Mouse (Mus musculus) adrenal gland, adult 8-10 months (tissue): Measurements from ENCODE around the gene Ugt1a6b. TPM values are rescaled to one million over a fixed set of nuclear protein-coding genes. Genes with fewer than 3 reads are reported as not detected.
"Not testable (repeated sequence)": the region's sequence is repeated elsewhere in the genome, so short reads cannot be mapped to it uniquely, and the experiment has no call there.

Experiments used
- DNase-seq: peaks from one replicate; pipeline ENCODE4 v3.0.0; 2022
- total RNA-seq, 4 experiments: library from RNA; stranded (reverse); gene quantifications; 2 replicates each; pipeline ENCODE4 v1.2.4; 2022

Gene Ugt1a6b
- 10 to 100 TPM in 1 of 4 experiments, 1 to 10 TPM in 3; 2.8 to 10.2 (median 5.2) TPM for total RNA-seq

DNA sequence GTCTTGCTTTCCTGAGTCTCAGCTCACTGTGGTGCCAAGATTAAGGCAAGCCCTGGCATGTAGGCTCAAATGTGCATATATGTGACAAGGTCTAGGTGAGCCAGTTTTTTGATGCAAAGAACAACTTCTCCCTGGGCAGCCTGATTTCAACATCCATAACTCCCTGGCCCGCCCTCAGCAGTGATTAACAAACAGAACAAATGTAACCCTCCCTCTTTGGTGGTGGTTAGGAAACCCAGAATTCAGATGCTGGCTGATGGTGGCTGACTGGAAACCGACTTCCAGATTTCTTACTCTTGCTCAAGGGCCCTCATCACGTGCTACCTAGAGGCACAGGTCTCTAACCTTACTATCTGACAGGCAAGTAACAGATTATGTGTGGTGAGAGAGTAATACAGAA, at the start of gene Ugt1a6b:
TSS of gene Ugt1a6b (plus strand) at position 234 of the 400 bp plus-strand sequence.
- DNase-seq, result not testable (repeated sequence)

DNA sequence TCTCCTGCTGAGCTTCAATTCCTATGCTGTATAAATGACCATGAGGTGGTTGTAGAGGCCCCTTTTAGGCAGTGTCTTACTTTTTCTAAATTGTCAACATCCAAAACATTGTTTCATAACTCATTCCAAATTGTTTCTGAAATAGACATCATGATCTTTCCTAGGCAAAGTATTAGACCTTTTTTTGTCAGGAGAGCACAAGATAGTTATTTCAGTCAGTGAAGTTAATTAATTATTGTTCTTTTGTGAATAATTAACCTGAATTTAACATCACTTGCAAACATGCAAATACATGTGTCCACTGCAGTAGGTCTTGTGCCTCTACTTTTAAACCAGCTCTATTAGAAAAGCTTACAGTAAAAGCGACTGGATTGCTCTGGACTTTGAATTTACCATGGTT, 48.0 kb upstream of the Ugt1a6b start, which contains the start of gene Ugt1a10:
TSS of gene Ugt1a10 (plus strand) at position 301 of the 400 bp plus-strand sequence.
- no peak for DNase-seq

DNA sequence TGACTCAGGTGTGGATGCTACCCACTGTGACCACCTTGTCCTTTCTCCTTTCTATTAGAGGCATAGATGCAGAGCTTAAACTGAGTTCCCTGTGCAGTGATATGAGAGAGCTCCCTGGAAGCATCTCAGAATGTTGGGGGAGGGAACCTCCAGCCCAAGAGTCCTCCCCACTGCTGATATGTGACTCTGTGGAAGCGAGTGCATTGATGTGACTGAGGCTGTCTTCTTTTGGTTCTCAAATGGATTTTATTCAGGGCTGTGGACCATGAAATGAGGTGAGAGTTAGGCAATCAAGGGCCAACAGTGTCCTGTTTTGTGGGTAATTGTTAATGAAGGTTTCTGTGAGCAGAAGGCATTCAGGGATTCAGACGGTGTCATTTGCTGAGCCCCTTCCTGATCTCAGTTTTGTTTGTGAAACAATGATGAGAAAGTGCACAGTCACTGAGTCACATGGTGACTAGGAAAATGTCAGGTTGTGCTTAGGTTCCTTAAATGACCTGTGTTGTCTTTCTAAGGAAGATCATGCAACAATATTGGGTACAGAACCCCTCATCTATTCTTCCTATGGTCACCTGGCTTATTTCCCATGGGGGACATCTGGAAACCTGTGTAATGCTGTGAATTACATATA, 36.5 kb upstream of the Ugt1a6b start:
- not testable (repeated sequence) for DNase-seq

DNA sequence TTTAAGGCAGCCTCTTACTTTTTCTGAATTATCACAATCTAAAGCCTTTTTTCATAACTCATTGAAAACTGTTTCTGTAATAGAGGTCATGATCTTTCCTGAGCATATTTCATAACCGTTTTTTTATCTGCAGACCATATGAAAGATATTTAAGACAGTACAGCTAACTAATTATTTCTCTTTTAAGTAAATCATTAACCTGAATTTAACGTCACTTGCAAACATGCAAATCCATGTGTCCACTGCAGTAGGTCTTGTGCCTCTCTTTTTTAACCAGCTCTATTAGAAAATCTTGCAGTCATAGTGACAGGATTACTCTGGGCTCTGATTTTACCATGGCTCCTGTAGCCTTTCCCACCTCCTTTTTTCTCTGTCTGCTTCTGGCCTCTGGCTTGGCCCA, 32.6 kb upstream of the Ugt1a6b start, which contains the start of gene Ugt1a9:
TSS of gene Ugt1a9 (plus strand) at position 306 of the 400 bp plus-strand sequence.
- no peak for DNase-seq

DNA sequence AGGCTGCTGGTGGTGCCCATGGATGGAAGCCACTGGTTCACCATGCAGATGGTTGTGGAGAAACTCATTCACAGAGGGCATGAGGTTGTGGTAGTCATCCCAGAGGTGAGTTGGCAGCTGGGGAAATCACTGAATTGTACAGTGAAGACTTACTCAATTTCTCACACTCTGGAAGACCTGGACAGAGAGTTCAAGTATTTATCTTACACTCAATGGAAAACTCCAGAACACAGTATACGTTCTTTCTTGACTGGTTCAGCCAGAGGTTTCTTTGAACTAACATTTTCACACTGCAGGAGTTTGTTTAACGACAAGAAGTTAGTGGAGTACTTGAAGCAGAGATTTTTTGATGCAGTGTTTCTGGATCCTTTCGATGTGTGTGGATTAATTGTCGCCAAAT, 32.1 kb upstream of the Ugt1a6b start:
- no peak for DNase-seq

DNA sequence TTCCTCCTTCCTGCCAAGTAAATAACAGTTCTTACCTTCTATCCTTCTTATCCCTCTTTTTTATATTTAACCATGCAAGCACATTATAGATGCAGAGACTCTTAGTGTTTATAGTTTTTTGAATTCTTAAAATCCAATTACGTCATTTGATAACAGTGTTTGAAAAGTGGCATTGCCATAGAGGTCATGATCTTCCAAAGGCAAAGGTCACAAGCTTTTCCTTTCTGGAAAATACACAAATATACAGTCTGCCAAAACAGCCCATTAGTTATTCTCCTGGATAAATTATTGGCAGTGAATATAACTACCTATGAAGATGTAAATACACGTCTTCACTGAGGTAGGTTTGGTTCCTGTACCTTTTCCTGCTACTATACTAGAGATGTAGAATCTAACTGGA, 28.6 kb upstream of the Ugt1a6b start:
- no peak for DNase-seq

DNA sequence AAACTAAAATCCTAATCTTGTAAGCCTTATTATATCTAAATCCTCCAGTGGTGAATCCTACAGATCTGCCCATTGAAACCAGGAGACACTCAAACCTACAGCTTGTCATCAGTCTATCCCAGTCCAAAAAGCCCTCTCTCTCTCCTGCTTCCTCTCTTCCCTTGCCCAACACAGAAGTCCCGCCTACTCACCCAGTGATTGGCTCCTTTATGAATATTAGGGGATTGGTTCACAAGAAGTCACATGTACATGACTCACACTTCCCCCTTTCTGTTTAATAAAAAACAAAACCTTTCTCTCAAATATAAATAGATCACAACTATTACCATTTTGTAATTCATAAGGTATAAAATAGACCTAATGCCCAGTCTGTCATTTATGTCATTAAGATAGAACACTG, 25.9 kb upstream of the Ugt1a6b start:
- DNase-seq, result no peak

DNA sequence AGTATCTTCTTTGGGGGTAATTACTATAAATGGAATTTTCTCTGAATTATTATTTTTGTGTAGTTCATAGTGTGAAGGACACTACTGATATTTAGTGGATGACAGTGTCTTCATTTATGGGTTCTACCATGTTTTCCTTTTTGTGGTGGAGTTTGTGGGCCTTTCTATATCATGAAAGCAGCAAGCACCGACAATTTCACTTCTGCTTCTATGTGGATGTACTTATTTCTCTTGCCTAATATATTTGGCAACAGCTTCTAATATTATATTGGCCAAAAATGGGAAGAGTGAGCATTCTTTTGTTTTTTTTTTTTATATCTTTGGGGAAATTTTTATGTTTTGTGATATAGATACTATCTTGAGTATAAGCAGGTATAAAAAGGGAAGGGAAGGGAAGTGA, 21.4 kb upstream of the Ugt1a6b start:
- DNase-seq, result no peak

DNA sequence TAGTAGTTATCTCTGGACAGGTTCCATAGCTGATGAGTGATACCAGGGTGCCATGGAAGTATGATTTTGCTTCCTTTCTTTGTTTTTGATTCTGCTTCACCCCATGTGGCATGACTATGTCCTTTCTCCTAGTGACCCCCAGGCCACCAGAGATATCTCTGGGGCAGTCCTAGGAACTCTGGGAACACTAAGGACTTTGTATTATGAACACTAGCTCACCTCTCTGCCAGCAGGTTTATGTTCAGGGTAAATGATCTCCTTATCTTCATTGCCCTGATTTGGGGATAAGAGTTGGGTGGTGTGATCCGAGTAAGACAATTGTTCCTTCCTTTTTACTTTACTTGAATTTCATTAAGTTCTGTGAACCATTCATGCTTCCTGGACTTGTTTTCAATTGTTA, 16.9 kb upstream of the Ugt1a6b start:
- no peak for DNase-seq

DNA sequence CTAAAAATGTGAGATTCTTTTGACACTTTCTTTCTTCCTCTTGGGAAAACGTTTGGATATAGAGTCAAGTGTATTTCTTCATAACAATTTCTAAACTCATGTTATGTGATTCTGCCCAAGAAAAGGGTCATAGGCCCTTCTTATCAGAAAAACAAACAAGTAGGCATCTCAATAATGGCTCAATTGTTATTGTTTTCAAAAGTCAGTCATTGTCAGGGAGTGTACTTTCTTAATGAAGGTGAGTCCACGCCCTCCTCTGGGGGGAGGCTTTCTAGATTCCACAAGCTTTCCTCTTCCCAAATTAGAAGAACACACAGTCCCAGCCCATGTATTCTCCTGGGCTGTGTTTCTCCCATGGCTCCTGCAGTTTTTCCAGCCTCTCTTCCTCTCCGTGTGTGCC, 15.5 kb upstream of the Ugt1a6b start, which contains the start of gene Ugt1a8:
TSS of gene Ugt1a8 (plus strand) at position 301 of the 400 bp plus-strand sequence.
- no peak for DNase-seq

DNA sequence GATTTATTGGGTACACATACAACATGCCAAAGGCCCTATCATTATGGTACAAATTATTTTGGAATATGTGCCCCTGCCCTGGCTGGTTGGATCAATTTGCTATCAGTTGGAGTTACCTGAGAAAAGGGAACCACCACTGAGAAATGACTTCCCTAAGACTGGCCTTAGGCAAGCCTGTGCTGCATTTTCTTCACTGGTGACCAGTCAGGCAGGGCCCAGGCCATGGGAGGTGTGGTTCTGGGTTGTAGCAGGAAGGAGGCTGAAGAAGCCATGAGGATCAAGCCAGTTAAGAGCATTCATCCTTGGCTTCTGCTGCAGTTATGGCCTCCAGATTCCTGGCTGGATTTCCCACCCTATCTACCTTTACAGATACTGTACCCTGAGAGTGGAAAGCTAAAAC, 10.7 kb upstream of the Ugt1a6b start:
- no peak for DNase-seq

DNA sequence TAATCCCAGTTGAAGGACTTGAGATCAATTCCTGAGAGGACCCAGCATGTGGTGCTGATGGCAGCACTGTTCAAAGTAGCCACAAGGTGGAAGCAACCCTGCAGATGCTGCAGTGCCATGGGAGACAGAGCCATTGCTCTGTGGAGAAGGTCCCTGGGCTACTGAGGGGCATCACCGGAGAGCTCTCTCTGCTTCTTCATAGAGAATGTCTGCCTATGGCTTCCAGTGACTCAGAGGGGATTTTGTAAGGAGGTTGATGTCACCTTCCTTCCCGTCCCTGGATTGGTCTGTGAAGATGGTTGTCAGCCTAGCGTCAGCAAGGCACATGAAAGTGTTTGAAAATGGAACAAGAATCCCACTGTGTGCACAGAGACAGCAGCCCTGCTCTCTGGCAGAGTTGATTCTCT, 8.8 kb upstream of the Ugt1a6b start:
- not testable (repeated sequence) for DNase-seq

DNA sequence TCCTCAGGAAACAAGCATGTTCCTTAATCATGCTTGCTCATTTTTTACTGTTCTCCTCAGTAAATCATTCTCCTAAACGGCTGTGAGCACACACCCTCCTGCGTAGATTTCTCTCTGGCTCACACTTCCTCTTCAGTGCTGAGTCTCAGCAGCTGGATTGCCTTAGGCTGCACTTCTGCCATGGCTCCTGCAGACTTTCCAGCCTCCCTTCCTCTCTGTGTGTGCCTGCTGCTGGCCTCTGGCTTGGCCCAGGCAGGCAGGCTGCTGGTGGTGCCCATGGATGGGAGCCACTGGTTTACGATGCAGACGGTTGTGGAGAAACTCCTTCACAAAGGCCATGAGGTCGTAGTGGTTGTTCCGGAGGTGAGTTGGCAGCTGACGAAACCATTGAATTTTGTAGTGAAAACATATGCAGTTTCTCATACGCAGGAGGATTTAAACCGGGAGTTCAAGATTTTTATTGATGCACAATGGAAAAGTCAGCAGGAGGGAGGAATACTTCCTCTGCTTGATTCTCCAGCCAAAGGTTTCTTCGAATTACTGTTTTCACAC, 8.0 kb upstream of the Ugt1a6b start, which contains the start of gene Ugt1a7c:
TSS of gene Ugt1a7c (plus strand) at position 122 of the 552 bp plus-strand sequence.
- DNase-seq, result no peak

DNA sequence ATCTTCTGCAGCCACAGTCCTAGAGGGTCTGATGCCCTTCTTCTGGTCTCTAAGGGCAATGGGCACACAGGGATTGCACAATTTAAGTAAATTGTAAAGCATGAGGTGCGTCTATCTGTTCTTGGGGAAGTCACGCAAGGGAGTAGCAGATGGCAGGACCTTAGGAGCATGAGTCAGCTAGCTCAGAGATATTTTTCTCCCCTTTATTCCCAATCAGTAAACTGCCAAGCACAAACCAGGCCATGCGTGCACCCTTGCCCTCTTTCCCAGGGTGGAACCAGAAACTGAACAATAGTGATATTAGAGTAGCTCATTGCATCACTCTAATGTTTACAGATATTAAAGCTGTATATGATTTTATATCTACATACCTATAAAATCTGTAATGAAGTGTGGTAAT, 4.5 kb upstream of the Ugt1a6b start:
- DNase-seq, result not testable (repeated sequence)

DNA sequence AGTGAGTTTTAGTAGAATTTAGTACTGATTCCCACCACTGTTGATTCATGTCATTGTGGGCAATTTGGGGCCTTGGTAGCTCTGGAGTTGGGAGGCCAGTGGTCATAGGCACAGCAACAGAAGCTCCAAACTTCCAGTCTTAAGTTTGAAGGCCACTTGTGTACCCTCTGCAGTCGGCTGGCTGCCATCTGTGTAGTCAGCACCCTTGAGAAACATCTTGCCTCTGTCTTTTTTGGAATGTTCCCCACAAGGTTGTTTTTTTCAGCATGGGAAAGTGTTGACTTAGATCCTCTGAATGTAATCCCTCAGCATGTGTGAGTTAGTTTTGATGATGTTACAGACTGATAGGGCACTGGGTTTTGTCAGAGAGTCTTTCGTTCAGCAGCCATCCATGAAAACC, 3.4 kb upstream of the Ugt1a6b start:
- not testable (repeated sequence) for DNase-seq

DNA sequence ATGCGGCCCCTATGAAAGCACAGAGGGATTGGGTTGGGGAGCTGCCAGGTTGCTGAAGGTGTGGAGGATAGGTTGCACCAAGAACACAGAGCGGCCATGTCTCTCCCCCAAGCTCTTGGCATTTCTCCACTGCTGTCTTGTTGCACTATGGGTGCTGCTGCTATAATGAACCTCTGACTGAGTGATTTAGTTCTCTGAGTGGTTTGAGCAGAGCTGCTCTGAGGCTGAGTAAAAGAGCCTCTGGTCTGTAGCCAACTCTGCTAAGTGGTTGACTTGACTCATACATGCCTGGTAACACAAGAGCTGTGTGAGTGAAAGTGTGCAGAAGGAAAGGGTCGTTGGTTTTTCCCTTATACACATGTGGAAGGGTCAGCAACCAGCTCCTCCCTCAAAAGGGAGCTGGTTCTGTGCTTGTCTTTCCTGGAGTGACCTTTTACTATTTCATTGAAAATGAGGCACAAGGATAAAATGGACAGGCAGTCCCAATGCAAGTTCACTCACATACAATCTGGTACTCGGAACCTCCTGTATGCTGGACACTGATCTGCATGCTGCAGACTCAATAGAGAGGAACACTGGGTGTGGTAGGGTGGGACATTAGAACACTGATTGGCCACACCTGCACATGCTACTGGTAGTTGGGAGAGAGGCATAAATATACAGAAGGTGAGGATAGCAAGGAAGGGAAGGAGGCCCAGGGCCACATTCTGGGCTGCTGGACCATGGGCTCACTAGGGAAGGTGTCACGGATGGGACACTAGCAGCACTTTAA, 831 bp downstream of the Ugt1a6b start:
- DNase-seq, result not testable (repeated sequence)

DNA sequence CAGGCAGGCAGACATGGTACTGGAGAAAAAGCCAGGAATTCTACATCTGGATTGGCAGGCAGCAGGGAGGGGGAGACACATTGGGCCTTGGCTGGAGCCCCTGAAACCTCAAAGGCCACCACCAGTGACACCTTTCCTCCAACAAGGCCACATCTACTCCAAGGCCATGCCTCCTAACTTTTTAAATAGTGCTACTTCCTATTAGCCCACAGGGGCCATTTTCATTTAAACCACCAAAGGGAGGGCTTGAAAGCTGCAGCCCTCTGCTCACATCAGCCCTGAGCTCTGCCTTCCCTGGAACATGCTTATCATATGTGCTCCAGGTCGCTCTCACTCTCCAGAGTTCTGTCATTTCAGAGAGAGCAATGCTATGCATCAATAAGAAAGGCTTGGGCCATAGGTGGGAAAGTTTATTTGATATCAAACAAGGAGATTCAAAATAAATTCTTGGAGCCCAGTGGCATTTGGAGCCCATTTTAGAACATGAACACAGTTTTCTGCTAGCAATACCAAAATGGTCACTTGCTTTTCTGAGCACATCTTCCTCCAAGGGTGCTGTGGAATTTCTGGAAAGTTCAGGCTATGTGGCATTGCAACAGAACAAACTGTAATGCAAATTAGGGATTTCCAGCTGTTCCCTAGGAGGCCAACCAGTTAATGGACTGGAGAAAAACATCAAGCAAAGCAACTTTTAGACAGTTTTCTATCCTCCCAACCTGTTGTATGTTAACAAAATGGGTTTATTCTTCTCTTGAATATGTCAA, 1.8 kb downstream of the Ugt1a6b start:
- DNase-seq, result no peak

DNA sequence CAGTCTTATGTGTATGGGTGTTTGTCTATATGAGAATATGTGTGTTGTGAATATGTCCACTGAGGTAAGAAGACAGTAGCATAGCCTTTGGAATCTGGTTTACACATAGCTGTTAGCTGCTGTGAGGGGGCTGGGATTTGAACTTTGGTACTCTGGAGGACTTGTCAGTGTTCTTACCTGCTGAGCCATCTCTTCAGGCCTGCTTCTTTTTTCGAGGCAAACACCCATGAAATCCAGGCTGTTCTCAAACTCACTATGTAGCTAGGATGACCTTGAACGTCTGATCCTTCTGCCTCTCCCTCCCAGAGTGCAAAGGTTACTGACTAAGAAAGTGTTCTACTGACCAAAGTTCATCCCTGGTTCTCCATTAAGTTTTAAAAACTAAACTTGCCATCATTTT, 2.6 kb downstream of the Ugt1a6b start:
- DNase-seq, result no peak

DNA sequence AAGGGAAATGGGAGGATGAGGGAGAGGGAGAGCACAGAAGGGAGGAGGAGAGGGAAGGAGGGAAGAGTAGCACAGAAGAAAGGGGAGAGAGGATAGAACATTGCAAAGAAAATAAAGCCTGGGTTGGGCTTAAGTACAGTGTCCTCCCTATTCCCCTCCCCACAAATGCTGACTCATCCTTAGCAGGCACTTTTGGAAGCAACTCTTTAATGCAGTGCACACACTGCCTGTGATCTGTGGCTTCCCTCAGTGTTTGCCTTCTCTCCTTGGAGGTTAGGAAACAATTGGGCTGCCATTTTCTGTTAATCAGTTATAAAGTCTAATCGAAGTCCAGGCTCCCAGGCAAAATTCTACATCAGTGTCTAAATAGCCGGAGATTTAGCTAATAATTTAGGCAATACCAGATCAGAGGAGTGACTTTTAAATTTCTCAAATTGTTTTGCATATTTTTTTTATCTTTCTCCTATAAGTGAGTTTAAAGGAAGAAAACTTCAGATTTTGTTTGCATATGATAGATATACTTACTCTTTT, 6.0 kb downstream of the Ugt1a6b start:
- DNase-seq, result not testable (repeated sequence)

DNA sequence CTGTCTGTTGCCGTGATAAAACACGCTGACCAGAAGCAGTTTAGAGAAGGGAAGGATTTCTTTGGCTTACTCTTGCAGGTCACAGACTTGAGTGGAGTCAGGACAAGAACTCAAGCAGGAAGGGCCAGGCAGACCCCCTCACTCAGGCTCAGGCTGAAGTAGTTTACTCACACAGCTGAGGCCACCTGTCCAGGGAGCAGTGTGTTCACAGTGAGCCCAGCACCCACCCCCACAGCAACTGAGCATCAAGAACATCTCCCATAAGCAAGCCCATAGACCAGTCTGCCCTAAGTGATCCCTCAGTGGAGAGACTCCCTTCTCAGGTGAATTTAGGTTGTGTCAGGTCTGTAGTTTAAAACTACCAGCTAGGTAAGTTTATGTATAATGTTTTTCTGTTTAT, 6.6 kb downstream of the Ugt1a6b start:
- not testable (repeated sequence) for DNase-seq

DNA sequence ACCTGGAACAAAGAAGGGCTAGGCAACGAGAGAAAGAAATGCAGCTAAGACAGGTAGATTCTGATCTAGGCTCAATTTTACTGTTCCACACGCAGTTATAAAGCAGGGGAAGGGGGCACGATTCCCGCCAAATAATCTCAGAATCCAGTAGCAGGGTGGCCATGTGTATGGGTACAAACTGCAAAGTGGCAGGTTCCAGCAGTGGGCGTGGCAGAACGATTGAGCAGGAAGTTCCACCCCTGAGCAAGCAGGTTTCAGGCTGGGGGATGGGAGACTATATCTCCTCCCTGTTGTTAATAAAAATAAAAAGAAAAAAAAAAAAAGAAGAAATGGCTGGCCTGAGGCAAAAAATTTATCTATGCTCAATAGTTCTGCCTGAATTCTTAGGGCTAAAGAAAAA, 9.7 kb downstream of the Ugt1a6b start:
- DNase-seq, result not testable (repeated sequence)

DNA sequence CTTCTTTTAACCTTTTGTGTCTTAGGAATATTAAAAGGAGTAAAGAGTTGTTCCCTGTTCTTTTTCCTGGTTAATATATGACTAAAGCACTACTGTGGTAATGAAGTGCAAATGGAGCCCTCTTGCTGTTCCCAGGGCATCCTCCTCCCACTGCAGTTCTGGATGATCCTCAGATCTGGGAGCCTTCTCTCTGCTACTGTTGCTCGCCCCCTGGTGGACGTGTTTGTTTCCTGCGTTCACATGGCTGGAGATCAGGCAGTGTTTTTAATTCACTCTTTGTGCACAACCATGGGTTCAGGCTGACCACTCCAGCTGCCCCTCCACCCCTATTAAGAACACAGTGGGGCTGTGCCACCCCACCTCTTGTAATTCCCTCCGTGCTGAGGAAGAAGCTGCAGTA, 17.5 kb downstream of the Ugt1a6b start:
- not testable (repeated sequence) for DNase-seq
